Mouse (Mus musculus) erythroblast, adult 5-6 weeks (primary cell): ENCODE results near the gene Fam117a. TPM values are rescaled to one million over a fixed set of nuclear protein-coding genes. Genes with fewer than 3 reads are reported as not detected.
A peak's percentile ranks its signal among the peaks of the same experiment; 100 is the strongest.

Experiments used
- ATAC-seq: replicated peaks from 2 replicates; pipeline ENCODE4 v1.8.0; 2016; ENCODE audit warnings: moderate number of reproducible peaks, mild to moderate bottlenecking, moderate TSS enrichment, inconsistent platforms; ENCODE audit not compliant: poor library complexity, low FRiP score, severe bottlenecking
- total RNA-seq, 2 experiments: library from RNA; stranded (forward) in 1 of 2; stranded (reverse) in 1 of 2; fragments of 150-400 nt in 1 of 2; fragments of 200-764, 138-1000 nt in 1 of 2; gene quantifications; 2 replicates each; pipeline versions ENCODE4 v1.2.3 to v1.2.4; 2015 to 2017; ENCODE audit warnings: low replicate concordance in 2 of 2

Gene Fam117a
- total RNA-seq (2015; ENCODE audit: low replicate concordance): 321 and 423 TPM in 2 replicates
- 386 and 450 TPM in 2 replicates for total RNA-seq (2017; ENCODE audit: low replicate concordance)

GRCm38 (mm10) chr11:95336568-95337128 is at the start of gene Fam117a:
TSS of gene Fam117a (plus strand) at chr11:95337018.
- ATAC-seq: peak; percentile 62

DNA sequence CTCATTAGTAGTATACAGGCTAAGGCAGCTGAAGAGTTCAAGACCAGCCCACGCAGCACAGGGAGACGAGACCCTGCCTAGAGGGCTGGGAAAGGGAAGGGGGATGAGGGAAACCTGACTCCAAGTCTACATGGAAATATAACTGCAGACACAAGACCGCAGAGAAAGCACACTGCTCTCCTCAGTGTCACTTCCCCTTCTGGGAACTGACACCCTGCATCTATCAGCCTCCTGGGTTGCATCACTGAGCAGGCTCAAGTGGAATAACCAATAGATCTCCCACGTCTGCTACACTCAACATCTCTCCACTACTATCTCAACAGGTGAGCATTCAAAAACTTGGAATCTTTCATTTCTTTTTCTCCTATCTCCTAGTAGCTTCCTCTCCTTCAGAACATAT is 44.8 kb upstream of the Fam117a start:
- ATAC-seq: no peak

DNA sequence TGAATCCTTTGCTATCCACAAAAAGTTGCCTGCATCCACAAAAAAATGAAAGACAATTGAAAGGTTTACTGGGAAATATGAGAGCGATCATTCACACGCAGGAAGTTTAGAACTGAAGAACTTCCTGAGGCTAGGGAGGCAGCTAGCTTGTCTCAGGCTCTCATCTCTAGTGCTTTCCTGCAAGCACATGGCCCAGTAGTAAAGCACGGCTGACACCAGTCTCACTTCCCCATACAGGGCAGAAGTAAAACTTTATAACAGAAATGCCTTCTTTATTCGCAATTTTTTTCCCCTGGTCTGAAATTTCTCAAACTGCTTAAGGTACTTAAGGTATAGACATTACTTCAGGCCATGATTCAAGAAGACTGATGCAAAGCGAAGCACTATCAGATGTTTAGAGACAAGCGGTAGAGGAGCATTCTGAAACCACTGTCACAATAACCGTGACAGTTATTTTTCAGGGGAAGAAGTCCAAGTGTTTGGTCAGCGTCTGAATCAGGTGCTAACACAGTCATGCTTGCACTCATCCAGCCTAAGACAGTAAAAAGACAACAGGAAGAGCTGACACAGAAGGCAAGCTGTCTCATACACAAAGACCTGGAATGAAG is 43.7 kb upstream of the Fam117a start:
- no peak for ATAC-seq

GRCm38 (mm10) chr11:95295736-95296135 is 41.1 kb upstream of the Fam117a start:
- ATAC-seq: no peak

DNA sequence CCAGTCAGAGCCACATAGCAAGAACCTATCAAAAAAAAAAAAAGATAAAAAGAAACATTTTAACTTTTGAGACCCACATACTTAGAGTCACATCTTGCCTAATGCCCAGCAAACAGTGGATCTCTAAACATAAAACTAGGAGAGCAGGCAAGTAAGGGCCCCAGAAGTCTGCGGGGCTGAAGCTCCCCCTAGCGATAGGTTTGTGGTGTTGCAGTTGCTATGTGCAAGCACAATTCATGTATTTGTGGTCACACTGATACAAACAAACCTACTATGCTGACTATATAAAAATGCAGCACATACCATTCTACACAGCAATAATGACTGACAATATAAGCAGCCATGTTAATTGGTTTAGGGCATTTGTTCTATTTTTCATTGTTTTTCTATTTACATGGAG is 38.7 kb upstream of the Fam117a start:
- peak; percentile 92 for ATAC-seq

GRCm38 (mm10) chr11:95299886-95300285 is 36.9 kb upstream of the Fam117a start:
- ATAC-seq: no peak

GRCm38 (mm10) chr11:95301772-95302171 is 35.0 kb upstream of the Fam117a start:
- ATAC-seq: no peak

DNA sequence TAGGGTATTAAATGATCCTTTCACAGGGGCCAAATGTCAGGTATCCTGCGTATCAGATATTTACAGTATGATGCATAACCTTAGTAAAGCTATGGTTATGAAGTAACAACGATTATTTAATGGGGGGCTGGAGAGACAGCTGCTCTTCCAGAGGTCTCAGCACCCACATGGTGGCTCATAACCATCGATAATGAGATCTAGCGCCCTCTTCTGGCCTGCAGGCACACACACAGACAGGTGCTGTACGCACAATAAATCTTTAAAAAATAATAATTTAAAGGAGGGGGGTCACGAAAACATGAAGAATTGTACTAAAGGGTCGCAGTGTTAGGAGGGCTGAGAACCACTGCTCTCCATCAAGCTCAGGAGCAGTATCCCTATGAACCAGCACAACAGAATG is 31.2 kb upstream of the Fam117a start:
- no peak for ATAC-seq

DNA sequence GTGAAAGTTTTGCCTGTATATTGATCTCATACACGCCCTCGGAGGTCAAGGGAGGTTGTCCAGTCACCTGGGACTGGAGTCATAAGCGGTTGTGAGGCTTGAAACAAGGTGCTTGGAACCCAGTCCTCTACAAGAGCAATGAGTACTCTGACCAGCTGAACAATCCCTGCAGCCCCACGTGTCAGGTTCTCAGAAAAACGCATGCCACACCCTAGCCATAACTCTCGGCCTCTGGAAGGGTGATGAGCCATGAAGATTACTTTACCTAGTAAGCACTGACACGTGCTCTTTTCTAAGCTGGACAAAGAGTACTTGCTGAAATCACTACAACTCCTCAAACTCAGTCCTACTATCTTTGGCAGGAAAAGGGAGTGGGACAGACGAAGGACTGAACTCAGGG is 29.3 kb upstream of the Fam117a start:
- no peak for ATAC-seq

- peak; percentile 92 for ATAC-seq
Measured at GRCm38 (mm10) chr11:95309510-95310006, 27.3 kb upstream of the Fam117a start.

DNA sequence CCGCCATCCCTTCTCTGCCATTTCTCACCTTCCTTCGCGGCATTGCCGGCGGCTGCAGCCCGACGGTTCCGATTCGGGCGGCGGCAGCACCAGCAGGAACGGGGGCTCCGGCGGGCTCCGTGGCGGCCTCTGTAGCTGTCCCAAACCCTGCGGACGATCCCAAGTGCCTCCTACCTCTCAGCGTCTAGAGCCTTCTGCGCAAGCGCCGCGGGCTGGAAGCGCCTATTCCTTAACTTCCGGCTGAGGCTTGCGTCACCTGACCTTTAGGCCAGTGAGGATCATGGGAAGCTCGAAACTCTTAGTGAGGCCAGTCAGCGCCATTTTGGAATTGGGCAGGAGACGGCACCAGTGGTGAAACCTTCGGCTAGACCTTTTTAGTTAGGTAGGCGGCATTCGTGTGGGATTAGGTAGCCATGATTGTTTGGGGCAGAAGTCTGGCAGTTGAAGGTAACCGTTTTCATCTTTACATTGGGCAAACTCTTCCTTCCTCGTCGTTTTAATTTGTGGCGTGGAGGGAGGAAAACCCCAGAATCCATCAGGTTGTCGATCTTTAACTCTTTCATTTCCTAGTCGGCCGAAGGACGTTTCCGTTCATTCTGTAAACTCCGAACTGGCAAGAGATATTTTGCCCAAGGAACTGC is 26.7 kb upstream of the Fam117a start, which contains the start of gene Kat7:
Kat7 (minus strand) TSS at position 240 of the 641 bp plus-strand sequence.
- peak; percentile 84 for ATAC-seq

- ATAC-seq: no peak; the same call in 1 of the 2 replicates
Measured at GRCm38 (mm10) chr11:95310648-95311424, 26.0 kb upstream of the Fam117a start.

DNA sequence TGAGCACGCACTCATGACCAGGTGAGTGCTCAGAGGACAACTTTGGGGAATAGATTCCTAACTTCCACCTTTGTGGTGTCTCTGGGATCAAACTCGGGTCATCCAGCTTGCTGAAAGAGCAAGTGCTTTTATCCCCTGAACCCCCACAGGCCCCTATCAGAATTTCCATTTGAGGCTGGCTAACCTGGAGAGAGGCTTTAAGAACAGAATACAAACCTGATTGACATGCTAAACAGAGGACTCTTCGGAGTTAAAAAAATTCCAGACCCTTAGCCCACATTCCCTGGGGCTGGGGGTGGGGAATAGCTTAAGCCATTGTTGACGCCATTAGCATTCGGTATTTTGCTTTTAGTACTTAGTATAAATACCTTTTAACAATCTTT is 25.4 kb upstream of the Fam117a start:
- no peak for ATAC-seq

- no peak for ATAC-seq
Measured at GRCm38 (mm10) chr11:95315215-95315955, 21.4 kb upstream of the Fam117a start.

GRCm38 (mm10) chr11:95318116-95318515 is 18.7 kb upstream of the Fam117a start:
- peak; percentile 85 for ATAC-seq

DNA sequence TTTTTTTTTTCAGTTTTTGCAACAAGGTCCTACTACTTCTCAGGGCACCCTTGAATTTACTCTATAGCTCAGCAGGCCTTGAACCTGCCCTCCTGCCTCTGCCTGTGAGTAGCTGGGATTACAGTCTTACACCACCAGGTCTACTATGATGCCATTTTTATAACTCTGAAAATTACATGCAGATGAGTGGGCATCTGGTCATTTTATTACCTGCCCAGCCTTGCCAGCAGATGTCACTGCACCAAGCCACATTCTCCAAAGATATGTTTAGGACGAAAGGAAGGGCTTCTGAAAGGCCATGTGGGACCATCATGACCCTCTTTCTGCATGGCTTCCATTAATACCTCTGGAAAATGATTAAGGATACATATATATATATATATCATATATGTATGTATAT is 17.3 kb upstream of the Fam117a start:
- peak; percentile 69 for ATAC-seq

- ATAC-seq: peak; percentile 88
Measured at GRCm38 (mm10) chr11:95320010-95320409, 16.8 kb upstream of the Fam117a start.

DNA sequence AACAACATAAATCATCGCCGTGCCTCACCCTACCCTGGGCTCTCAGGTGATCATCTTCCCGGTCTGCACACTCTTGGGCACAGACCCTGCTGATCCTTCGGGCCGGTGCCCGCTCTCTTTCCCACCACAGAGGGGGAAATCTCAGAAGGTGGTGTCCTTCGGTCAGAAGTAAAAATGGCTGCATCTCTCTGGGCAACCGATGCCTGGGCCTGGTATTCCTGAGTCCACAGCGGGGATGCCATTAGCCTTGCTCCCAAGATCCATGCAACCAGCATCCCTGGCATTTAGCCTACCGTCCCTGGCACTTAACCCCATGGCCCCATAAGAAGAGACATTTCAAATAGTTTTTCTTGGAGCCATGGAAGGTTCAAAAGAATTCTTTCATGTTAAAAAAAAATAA is 12.6 kb upstream of the Fam117a start:
- no peak for ATAC-seq

- ATAC-seq: no peak
Measured at GRCm38 (mm10) chr11:95325832-95326231, 11.0 kb upstream of the Fam117a start.

DNA sequence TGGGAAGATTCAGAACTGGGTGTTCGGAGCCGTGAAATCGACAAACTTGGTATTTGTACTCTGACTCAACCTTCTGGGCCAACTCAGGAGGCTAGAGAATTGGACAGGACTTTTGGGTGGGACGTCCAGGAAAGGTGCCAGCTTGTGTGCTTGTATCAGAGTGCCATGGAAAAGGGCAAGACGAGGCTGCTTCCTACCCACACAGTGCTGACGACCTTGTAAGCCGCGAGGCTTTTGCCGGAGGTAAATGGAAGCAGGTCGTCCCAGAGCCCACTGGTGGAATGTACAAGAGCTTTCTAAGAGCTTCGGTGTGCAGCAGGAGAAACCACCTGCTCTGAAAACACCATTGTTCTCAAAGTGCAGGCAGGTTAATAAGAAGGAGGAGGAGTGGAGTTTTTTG is 10.6 kb upstream of the Fam117a start:
- ATAC-seq: no peak
